Mouse (Mus musculus): ENCODE results near the gene Tor2a. TPM values are rescaled to one million over a fixed set of nuclear protein-coding genes. Genes with fewer than 3 reads are reported as not detected.
A peak's percentile ranks its signal among the peaks of the same experiment; 100 is the strongest.

The Tor2a gene
- total and polyA plus RNA-seq, 3 experiments = 33.3 to 53.8 (median 41.4) TPM

DNA sequence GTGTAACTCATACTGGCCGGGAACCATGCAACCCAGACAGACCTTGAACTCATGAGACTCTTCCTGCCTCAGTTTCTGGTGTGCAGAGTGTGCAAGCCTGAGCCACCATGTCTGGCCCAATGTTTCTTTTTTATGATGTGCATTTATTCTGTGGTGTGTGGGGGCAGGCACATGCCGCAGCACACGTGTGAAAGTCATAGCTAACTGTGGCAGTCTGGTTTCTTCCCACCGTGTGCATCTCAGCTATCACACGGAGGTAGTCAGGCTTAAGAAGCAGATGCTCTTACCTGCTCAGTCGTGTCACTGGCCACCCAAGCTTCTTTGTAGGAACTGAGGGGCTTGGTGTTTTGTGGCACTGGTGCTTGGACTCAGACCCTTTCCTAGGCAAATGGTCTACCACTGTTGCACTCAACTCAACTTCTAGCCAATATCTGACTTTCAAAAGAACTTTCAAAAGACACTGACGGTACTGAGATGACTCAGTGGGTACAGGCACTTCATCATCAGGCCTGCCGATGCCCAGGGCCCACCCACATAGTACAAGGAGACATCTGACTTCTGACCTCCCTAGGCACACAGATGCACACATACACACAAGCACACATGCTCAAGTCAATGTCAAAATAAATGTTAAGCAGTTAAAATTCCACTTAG, 15.7 kb downstream of the Tor2a start:
- Histone ChIP-seq H3K4me1 (ENCODE audit: control insufficient read depth in 1 of 2, insufficient read depth in 2 of 2) (peaks cover 18 to 23% of the 10 kb centered on the region in 2 experiments), H3K9ac (ENCODE audit: insufficient read depth, low read depth) (no peak overlapping the region), H3K4me3 (replicated peaks in 1 of 3; ENCODE audit: low read depth in 2 of 3, low read length in 2 of 3, poor library complexity in 1 of 3) (no peak overlapping the region), H3K27me3 (replicated peaks) (peaks cover 10% of the 10 kb centered on the region), H3K79me2 (replicated peaks; ENCODE audit: control insufficient read depth, extremely low read depth, insufficient read depth, poor library complexity, severe bottlenecking) (no peaks in the 10 kb centered on the region), H3K9me3 (replicated peaks; ENCODE audit: low read length) (no peaks in the 10 kb centered on the region), H3K4me2 (ENCODE audit: insufficient read depth, low read depth, poor library complexity, severe bottlenecking) (no peak overlapping the region), H3K27ac (ENCODE audit: insufficient read depth, low read depth) (no peak overlapping the region), H3K36me3 (replicated peaks in 1 of 2; ENCODE audit: control insufficient read depth in 1 of 2, insufficient read depth in 1 of 2, low read length in 1 of 2) (peaks cover 0 to 10% of the 10 kb centered on the region in 2 experiments)
- DNase-seq (ENCODE audit: extremely low read depth) = peak; percentile 19
- in situ Hi-C loops (cut with MboI; ENCODE audit: low pct_ligation_motif_present, low pct_unique_long_range_greater_than_20kb, low sequenced_read_pairs) (loop anchor here (10.0 kb wide), 1 partner anchor 162 kb away; no protein-coding TSS in a partner anchor), dilution Hi-C loops (cut with MboI; ENCODE audit: extremely low pct_ligation_motif_present, extremely low pct_unique_long_range_greater_than_20kb, low sequenced_read_pairs) (no loop called here)
- TF ChIP-seq JUND (conservative IDR thresholded peaks at IDR 0.05; ENCODE audit: low read depth, low read length) (peak; percentile 71), JUN (IDR thresholded peaks at IDR 0.05; ENCODE audit: insufficient read depth, low read depth, low read length) (peak; percentile 60), USF1 (IDR thresholded peaks at IDR 0.05; ENCODE audit: low read depth, low read length) (no peak), IRF4 (IDR thresholded peaks at IDR 0.05; ENCODE audit: low read depth, low read length) (peak; percentile 81), BHLHE40 (IDR thresholded peaks at IDR 0.05; ENCODE audit: low read depth, low read length) (peak; percentile 57)

DNA sequence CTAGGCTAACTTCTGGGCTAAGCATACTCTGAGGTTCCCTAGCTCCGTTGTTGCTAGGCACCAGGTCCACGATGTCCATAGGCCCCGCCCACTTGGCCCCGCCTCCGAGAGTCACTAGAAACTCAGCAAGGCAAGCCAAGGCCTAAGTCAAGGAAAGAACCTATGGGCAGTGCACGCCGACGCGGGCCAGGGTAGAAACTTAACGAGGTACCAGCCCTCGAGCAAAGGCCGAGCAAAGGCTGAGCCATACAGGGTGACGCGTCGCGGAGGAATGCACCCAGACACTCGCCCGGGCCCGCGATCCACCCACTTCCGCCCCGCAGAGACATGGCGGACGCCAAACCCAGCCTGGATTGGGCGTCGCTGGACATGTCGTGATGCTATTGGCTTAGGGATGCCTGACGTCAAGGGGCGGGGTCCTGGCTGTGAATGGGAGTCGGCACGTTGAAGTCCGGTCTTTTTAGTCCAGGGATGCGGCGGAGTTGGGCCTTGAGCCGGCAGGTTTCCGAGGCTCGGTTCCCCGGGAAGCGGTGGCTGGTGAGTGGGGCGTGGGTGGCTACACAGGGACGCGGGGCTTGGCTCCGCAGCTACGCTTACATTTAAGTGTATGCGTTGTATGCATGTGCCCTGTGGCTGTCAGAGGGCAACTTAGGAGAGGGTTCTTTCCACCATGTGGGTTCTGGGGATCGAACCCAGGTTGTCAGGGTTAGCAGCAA, 18.5 kb downstream of the Tor2a start, which contains the start of the genes Ttc16 and Ptrh1:
Ttc16 (minus strand) TSS at position 275 of the 716 bp plus-strand sequence.
Ptrh1 (plus strand) TSS at position 428 of the 716 bp plus-strand sequence.
- H3K9me3 ChIP-seq (replicated peaks; ENCODE audit: low read length) = no peaks in the 10 kb centered on the region
- peaks cover 18 to 23% of the 10 kb centered on the region in 2 experiments for H3K4me1 ChIP-seq (ENCODE audit: control insufficient read depth in 1 of 2, insufficient read depth in 2 of 2)
- H3K27me3 ChIP-seq (replicated peaks) = peaks cover 10% of the 10 kb centered on the region
- peak within 1 kb of the TSS; percentile 60 to 71 (median 71) for H3K4me3 ChIP-seq (replicated peaks in 1 of 3; ENCODE audit: low read depth in 2 of 3, low read length in 2 of 3, poor library complexity in 1 of 3)
- in situ Hi-C loops (cut with MboI; ENCODE audit: low pct_ligation_motif_present, low pct_unique_long_range_greater_than_20kb, low sequenced_read_pairs) (loop anchor here (5.0 to 10.0 kb wide), 2 partner anchors 77 to 159 kb away; no protein-coding TSS in a partner anchor), dilution Hi-C loops (cut with MboI; ENCODE audit: extremely low pct_ligation_motif_present, extremely low pct_unique_long_range_greater_than_20kb, low sequenced_read_pairs) (no loop called here)
- H3K79me2 ChIP-seq (replicated peaks; ENCODE audit: control insufficient read depth, extremely low read depth, insufficient read depth, poor library complexity, severe bottlenecking) = no peaks in the 10 kb centered on the region
- H3K4me2 ChIP-seq (ENCODE audit: insufficient read depth, low read depth, poor library complexity, severe bottlenecking) = peak within 1 kb of the TSS; percentile 83
- peaks cover 0 to 21% of the 10 kb centered on the region in 2 experiments for H3K36me3 ChIP-seq (replicated peaks in 1 of 2; ENCODE audit: control insufficient read depth in 1 of 2, insufficient read depth in 1 of 2, low read length in 1 of 2)
- peak within 1 kb of the TSS; percentile 22; the same call in 1 of the 2 replicates for H3K9ac ChIP-seq (ENCODE audit: insufficient read depth, low read depth)
- peak; percentile 97 for DNase-seq (ENCODE audit: extremely low read depth)
- peak within 1 kb of the TSS; percentile 43; the same call in 1 of the 2 replicates for H3K27ac ChIP-seq (ENCODE audit: insufficient read depth, low read depth)
- TF ChIP-seq HCFC1 (IDR thresholded peaks at IDR 0.05; ENCODE audit: low read depth, low read length) = peak; percentile 88
- peak; percentile 70 for TF ChIP-seq NRF1 (IDR thresholded peaks at IDR 0.05; ENCODE audit: low read depth, low read length)
- TF ChIP-seq ETS1 (conservative IDR thresholded peaks at IDR 0.05; ENCODE audit: low read depth, low read length) = no peak
- peak; percentile 72; the same call in 1 of the 2 replicates for TF ChIP-seq KAT2A (IDR thresholded peaks at IDR 0.05; ENCODE audit: insufficient replicate concordance, low read length)
- TF ChIP-seq BHLHE40 (IDR thresholded peaks at IDR 0.05; ENCODE audit: low read depth, low read length) = no peak
- peak; percentile 52 for TF ChIP-seq TCF12 (IDR thresholded peaks at IDR 0.05; ENCODE audit: low read depth, low read length)
- no peak for TF ChIP-seq MAFK (IDR thresholded peaks at IDR 0.05; ENCODE audit: insufficient replicate concordance, low read length)
- TF ChIP-seq CHD2 (IDR thresholded peaks at IDR 0.05; ENCODE audit: low read length) = peak; percentile 43; the same call in 1 of the 2 replicates
- TF ChIP-seq GABPA (IDR thresholded peaks at IDR 0.05; ENCODE audit: insufficient replicate concordance, low read depth, low read length) = no peak
- TF ChIP-seq IRF4 (IDR thresholded peaks at IDR 0.05; ENCODE audit: low read depth, low read length) = no peak
- no peak for TF ChIP-seq E2F4 (IDR thresholded peaks at IDR 0.05; ENCODE audit: insufficient replicate concordance, low read depth, low read length)
- no peak for TF ChIP-seq EP300 (IDR thresholded peaks at IDR 0.05; ENCODE audit: low read length)
- no peak for TF ChIP-seq ZMIZ1 (IDR thresholded peaks at IDR 0.05; ENCODE audit: low read depth, low read length)
- no peak for TF ChIP-seq PAX5 (IDR thresholded peaks at IDR 0.05; ENCODE audit: low read length)
- 0 out of 2 replicates have a peak, but pooled peaks have one; percentile 31 for TF ChIP-seq MAX (IDR thresholded peaks at IDR 0.05; ENCODE audit: low read length)
- TF ChIP-seq TBP (conservative IDR thresholded peaks at IDR 0.05; ENCODE audit: low read depth, low read length) = no peak; the same call in 1 of the 2 replicates
- no peak for TF ChIP-seq ZNF384 (IDR thresholded peaks at IDR 0.05; ENCODE audit: low read depth, low read length)
- TF ChIP-seq POLR2A (IDR thresholded peaks at IDR 0.05; ENCODE audit: low read depth, low read length) = peak; percentile 78
- peak; percentile 99 for TF ChIP-seq ELF1 (IDR thresholded peaks at IDR 0.05; ENCODE audit: low read depth, low read length)
- no peak for TF ChIP-seq MYC (IDR thresholded peaks at IDR 0.05; ENCODE audit: low read depth, low read length)
- no peak for TF ChIP-seq SMC3 (IDR thresholded peaks at IDR 0.05; ENCODE audit: low read depth, low read length)
- no peak for TF ChIP-seq CHD1 (IDR thresholded peaks at IDR 0.05; ENCODE audit: low read depth, low read length)
- TF ChIP-seq JUN (IDR thresholded peaks at IDR 0.05; ENCODE audit: insufficient read depth, low read depth, low read length) = no peak
- TF ChIP-seq MEF2A (IDR thresholded peaks at IDR 0.05; ENCODE audit: borderline replicate concordance, low read depth, low read length) = no peak
- no peak for TF ChIP-seq UBTF (IDR thresholded peaks at IDR 0.05; ENCODE audit: low read depth, low read length)
- TF ChIP-seq SIN3A (IDR thresholded peaks at IDR 0.05; ENCODE audit: low read length) = peak; percentile 85
- TF ChIP-seq CTCF (conservative IDR thresholded peaks at IDR 0.05 in 1 of 2, IDR thresholded peaks at IDR 0.05 in 1 of 2; ENCODE audit: low read depth in 2 of 2, low read length in 2 of 2) = no peak
- TF ChIP-seq MXI1 (IDR thresholded peaks at IDR 0.05; ENCODE audit: low read depth, low read length) = peak; percentile 92

All from CH12.LX (cell line).